Mouse (Mus musculus) ovary, postnatal 10 days (tissue): ENCODE measurements around the gene Aprt.

Experiments used
- DNase-seq: peaks from one replicate; pipeline ENCODE4 v3.0.0; 2022; ENCODE audit warnings: low spot score

Gene Aprt

GRCm38 (mm10) chr8:122576648-122577022, at the start of gene Aprt:
TSS of gene Aprt (minus strand) at chr8:122576909.
- peak; percentile 83 for DNase-seq

DNA sequence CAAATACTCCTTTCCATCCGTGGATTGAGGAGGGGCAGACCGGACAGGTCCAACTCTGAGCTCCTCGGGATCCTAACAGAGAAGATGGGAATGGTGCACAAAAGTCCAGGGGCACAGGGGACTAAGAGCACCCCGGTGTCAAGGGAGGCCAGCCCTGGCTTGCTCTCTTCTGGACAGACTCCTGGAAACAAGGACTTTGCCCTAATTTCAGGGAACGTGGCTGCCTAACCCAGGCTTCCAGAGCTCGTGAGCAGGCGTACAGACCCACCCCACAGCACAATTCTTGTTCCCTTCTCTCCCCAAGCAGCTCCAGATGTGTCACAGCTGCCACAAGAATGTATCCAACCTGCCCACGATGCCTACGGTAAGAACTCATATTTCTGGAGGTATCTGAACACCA, 49.1 kb upstream of the Aprt start:
- DNase-seq: no peak

DNA sequence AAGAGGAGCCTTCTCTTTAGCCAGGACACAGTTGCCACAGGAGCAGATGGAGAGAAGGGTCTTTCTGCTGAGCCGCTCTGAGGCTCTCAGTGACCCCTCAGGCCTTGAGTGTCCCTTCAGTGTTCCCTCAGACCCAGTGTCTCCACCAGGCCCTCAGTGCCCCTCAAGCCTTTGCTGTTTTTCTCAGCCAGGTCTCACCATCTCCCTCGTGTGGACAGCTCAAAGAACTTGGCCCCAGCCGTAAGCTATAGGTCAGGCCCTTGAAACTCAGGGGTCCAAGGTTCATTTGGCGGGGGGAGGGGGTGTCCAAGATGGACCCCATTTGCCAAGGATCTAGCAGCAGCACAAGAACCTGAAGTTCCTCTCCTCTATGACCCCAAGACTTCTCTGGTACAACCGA, 47.9 kb upstream of the Aprt start:
- DNase-seq: no peak

GRCm38 (mm10) chr8:122623844-122624642, 47.3 kb upstream of the Aprt start:
- no peak for DNase-seq

DNA sequence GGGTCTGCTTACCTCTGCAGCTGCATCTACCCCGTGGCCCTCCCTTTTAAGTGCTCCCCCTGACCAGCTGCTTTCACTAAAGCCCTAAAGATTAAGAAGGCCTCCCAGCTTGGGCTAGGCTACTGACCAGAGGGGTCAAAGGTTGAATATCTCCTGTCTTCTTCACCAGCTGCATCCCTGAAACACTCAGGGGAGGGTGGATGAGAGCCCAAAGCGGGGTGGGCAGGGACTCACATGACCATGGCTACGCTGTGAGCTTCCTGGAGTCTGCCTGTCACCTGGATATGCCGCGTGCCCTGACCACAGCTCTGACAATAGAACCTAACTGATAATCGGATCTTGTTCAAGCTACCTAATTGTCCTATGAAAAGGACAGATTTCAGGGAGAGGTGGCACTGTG, 46.0 kb upstream of the Aprt start, which contains the start of gene Pabpn1l:
Gene Pabpn1l, minus strand, starts transcription at position 13 of the 400 bp plus-strand sequence.
- no peak for DNase-seq

DNA sequence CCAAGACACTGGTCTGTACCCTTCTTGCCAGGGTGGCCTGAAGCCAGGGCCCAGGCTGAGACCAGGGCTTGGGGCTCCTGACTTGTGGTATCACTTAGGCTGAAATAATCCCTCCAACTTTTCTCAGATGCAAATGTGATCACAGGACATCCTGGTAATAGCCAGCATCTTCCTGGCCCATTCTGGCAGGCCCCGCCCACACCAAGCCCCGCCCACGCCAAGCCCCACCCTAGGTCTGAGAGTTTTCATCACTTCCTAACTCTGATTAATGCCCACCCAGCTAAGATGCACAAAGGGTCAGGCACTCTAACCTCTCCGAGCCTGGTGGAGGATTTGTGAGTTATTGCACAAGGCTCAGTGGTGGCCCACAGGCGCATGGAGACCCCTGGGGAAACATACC, 43.7 kb upstream of the Aprt start:
- no peak for DNase-seq

- no peak for DNase-seq
These were observed 42.1 kb upstream of the Aprt start for GRCm38 (mm10) chr8:122618660-122619378.

GRCm38 (mm10) chr8:122617947-122618546, 41.3 kb upstream of the Aprt start:
- DNase-seq: peak; percentile 64

- no peak for DNase-seq
These were observed 39.6 kb upstream of the Aprt start for GRCm38 (mm10) chr8:122616181-122616905.

DNA sequence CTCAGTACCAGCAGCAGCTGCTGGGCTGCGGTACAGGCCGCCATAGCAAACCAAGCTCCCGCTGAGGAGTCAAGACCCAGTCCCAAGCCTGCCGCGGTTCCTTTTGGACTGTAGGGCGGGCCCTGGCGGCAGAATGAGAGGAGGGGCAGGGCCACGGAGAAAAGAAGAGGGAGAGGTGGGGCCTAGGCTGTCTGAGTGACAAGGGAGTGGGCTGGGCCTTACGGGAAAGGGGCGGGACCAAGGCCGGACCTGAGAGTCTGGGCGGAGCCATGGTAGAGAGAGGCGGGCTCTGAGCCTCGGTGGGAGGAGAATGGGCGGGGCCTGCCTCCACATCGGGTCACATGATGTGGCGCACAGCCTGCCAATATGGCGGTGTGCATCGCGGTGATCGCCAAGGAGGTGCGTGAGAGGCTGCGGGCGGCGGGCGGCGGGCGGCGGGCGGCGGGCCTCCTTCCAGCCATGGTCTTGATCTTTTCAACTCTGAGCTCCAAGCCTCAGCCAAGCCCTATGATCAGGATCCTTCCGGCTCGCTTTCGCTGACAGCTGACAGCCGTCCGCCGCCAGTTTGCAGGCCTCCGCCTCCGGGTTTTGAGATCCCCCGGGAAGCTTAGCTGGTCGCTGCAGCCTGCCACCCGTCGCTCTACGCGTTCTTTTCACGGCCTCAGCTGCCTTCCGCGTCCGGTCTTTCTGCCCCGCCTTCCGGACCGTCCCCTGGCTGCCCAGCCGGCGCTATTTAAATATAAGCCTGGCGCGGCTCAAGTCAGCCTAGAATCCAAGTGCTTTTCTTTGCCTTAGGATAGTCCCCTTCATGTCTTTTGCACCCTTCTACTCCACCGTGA, 34.8 kb upstream of the Aprt start, which contains the start of the genes Galns and Trappc2l:
Gene Galns, minus strand, starts transcription at position 169 of the 839 bp plus-strand sequence.
Gene Trappc2l, plus strand, starts transcription at position 346 of the 839 bp plus-strand sequence.
- peak; percentile 76 for DNase-seq

GRCm38 (mm10) chr8:122610612-122611277, 34.0 kb upstream of the Aprt start:
- no peak for DNase-seq

DNA sequence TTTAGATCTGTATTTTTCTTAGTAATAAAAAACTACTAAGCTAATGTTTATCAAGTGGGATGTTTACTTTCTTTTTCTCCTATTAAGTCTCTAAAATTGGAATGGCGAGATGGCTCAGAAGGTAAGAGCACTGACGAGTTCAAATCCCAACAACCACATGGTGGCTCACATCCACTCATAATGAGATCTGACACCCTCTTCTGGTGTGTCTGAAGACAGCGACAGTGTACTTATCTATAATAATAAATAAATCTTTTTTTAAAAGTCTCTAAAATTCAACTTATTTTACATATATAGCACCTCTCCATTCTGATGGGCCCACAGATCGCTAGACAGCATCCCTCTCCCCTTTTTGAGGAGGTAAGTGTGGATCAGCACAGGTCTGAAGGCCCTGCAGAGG, 33.5 kb upstream of the Aprt start:
- no peak for DNase-seq

DNA sequence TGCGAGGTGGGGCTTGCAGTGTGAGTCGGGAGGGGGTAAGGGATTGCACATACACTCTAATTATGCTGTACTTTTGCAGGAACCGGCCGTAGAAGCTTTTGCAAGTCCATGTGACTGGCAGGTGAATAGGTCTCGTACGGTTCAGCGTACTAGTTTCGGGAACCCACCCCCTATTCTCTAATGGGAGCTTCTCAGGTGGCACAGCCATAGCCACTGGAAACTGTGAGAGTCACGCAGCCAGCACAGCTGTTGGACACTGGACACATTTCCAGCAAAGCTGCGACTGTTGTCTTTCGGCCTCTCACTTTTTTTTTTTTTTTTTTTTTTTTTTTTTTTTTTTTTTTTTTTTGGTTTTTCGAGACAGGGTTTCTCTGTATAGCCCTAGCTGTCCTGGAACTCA, 30.1 kb upstream of the Aprt start:
- DNase-seq: no peak

DNA sequence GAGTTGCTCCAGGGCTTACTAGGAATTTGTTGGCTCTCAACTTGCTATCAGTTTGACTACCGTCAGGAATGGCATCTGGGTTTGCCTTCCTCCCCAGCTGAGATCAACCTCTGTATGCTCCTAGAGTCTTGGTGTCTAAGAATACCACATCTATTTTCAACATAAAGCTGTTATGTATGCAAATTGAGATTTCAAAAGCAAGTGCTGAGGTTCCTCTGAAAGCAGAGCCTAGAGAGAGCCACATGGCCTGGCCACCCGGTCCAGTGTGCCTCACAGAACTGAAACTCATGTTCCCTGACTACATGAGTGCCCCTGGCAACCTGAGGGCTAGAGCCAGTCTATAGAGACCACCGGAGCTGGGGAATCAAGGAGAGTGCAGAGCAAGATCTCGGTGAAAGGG, 28.7 kb upstream of the Aprt start:
- no peak for DNase-seq

DNA sequence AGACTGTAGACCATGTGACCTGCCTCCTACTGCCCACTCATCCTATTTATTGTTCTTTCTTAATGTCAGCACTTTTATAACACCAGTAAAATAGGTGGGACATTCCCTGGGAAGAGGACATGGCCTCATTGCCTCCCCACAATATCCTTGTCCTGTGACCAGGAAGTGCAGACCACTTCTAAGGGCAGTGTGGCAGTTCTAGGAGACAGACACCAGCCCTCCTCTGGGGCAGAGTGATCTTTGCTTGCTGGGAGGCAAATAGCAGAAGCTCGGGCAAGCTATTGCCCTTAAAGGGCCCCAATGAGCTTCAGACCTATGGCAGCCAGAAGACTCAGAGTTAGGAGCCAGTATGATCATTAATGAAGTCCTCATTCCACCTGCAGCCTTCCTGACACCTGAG, 27.9 kb upstream of the Aprt start:
- no peak for DNase-seq

GRCm38 (mm10) chr8:122600666-122601065, 24.0 kb upstream of the Aprt start:
- DNase-seq: no peak

- DNase-seq: no peak
These were observed 19.3 kb upstream of the Aprt start for GRCm38 (mm10) chr8:122596031-122596430.

GRCm38 (mm10) chr8:122593783-122594507, 17.2 kb upstream of the Aprt start:
- DNase-seq: no peak

GRCm38 (mm10) chr8:122593240-122593639, 16.5 kb upstream of the Aprt start:
- no peak for DNase-seq

DNA sequence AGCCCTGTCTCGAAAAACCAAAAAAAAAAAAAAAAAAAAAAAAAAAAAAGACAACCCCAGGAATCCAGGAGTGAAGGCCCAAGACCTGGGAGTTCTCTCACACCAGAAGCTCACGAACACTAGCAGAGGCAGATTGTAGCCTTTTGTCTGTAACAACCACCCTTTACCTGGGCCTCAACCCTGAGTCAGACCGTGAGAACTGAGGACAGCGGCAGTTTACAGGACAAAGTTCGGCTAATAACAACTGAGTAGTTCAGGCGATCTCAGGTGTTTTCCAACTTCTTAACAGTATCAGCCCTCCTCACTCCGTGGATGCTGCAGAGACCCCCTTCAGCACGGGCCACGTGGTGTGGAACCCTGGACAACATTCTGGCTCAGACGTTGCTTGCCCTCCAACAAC, 10.0 kb upstream of the Aprt start:
- DNase-seq: no peak
